Mouse (Mus musculus) liver, postnatal 0 days (tissue): ENCODE results near the gene Gipr.

Experiments used
- CTCF ChIP-seq: sonication (generic); IDR thresholded peaks from 2 replicates; pipeline ENCODE4 v1.5.1; 2016; ENCODE audit warnings: antibody characterized with exemption, low read depth
- EP300 ChIP-seq: IDR thresholded peaks from 2 replicates; pipeline ENCODE4 v1.6.1; 2016; ENCODE audit warnings: antibody characterized with exemption, low read depth, mild to moderate bottlenecking

- TF ChIP-seq CTCF (no peak), EP300 (no peak)
Observed at GRCm38 (mm10) chr7:19149626-19150025, 16.3 kb downstream of the Gipr start, which contains the start of gene Snrpd2.
